Mouse (Mus musculus) erythroblast, adult 5-6 weeks (primary cell): ENCODE measurements around the gene Camta1. TPM values are rescaled to one million over a fixed set of nuclear protein-coding genes. Genes with fewer than 3 reads are reported as not detected.

Experiments used
- ATAC-seq: replicated peaks from 2 replicates; pipeline ENCODE4 v1.8.0; 2016; ENCODE audit warnings: moderate number of reproducible peaks, mild to moderate bottlenecking, moderate TSS enrichment, inconsistent platforms; ENCODE audit not compliant: poor library complexity, low FRiP score, severe bottlenecking
- total RNA-seq, 2 experiments: library from RNA; stranded (forward) in 1 of 2; stranded (reverse) in 1 of 2; fragments of 150-400 nt in 1 of 2; fragments of 200-764, 138-1000 nt in 1 of 2; gene quantifications; 2 replicates each; pipeline versions ENCODE4 v1.2.3 to v1.2.4; 2015 to 2017; ENCODE audit warnings: low replicate concordance in 2 of 2

The Camta1 gene
- total RNA-seq, 2 experiments from 2014 or later: 11.7 to 25.7 TPM

DNA sequence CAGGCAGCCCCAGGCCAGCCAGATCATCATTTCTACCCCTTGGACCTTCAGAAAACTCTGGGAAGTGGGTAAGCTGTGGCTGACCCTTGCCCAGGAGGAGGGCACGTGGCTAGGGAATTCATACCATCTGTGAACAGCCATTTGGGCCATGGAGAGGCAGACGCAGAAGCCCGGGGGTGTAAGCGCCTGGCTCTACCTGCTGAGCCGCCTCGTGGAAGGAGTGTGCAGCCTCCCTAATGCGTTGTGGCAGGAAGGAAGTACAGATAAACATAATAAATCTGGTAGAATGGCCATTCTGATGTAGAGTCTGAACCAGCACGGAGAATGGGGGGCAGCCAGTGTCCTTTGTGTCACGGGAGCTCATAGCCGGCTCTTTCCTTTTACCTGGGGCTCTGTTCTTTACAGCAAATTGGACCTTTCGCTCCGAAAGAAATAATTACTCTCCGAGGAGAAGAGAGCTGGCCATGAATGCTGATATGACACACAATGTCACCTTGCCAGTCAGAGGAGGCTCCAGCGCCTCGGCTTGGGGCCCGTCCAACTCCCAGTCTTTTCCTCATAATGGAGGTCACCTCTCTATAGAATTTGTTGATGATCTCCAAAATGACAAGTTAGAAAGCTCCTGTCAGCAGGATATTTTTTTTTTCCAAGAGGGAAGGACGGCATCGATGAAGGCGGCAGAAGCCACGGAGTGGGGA is 500.6 kb downstream of the Camta1 start:
- ATAC-seq: no peak

DNA sequence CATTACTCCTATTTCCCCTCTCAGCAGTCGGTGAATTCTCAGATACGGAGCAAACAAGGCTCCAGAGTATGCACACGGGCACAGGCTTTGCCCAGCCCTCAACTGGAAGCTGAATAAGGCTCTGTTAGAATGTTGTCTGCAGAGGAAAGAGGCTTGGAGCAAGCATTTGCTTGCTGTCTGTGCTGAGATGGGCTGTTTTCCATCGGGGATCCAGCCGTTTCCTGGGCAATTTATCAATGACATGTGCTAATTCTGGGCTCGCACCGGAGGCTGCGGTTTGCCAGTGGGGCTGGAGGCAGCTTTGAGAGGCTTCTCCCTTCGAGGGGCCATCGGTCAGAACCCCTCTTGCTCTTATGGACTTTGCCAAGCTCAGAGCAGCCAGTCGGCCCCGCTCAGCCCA is 506.2 kb downstream of the Camta1 start:
- ATAC-seq: no peak

DNA sequence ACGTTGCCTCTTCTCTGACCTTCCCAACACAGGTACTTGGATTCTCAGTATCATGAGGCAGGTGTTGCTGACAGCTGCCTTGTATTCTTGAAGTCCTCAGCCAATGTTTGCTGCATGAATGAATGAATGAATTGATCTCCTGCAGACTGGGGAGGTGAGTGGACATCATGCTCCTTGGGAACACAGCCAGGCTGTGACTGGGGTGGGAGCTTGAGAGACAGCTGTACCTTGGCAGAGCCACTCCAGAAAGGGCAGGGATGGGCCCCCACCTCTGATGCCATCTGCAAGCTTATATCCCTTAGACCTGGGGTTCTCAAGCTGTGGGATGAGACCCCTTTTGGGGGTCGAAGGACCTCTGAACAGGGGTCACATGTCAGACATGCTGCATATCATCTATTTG is 508.9 kb downstream of the Camta1 start:
- no peak for ATAC-seq

GRCm38 (mm10) chr4:151352249-151352648 is 509.4 kb downstream of the Camta1 start:
- no peak for ATAC-seq

DNA sequence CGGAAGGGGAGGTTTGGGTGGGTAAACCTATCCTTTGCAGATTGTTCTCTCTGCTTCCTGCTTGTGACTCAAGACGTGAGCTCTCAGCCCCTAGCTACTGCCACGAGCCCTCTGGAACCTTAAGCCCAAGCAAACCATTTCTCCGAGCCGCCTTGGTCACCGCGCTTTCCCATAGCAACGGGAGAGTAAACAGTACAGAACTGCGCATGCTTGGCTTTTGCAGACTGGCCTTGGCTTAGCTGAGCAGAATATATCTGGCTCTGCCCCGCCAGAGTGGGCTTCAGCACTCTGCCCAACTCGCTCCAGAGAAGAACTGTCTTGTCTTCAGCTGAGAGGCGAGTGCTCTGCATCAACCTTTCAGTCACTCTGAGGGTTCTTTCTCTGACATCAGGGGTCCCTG is 509.9 kb downstream of the Camta1 start:
- ATAC-seq: no peak

DNA sequence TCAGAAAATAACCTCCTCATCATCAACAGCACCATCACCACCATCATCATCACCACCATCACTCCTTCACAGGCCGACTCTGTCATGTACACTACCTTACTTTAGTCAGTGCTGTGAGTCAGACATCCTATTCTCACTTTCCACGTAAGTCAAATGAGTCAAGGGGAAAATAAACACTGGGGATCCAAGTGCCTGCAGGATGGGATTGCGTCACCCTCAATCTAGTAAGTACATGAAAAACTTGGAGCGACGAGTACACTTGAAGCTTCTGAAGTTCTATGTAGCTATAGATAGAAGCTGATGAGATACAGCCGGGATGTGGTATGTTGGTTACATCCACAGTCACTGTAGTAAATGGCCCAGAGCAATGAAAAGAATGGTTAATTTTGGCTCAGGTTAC is 514.1 kb downstream of the Camta1 start:
- no peak for ATAC-seq

- no peak for ATAC-seq
Measured at GRCm38 (mm10) chr4:151346673-151347072, 515.0 kb downstream of the Camta1 start.

DNA sequence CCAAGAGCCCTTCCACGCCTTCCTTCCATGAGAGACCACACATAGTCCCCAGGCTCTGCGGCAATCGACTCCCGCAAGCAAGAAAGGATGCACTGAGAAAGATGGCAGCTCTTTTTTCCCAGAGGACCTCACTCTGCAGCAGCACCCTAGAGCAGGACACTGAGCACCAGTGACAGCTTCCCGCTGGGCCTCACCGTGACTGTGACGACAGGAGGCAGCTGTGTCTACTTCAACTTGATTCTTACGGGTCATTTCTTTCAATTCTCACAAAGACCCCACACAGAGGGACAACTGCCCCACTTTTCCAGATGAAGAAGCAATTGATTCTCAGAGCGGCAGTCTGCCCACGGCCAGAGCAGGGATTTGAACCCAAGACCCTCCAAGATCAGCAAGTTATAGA is 516.9 kb downstream of the Camta1 start:
- no peak for ATAC-seq

GRCm38 (mm10) chr4:151339421-151339820 is 522.3 kb downstream of the Camta1 start:
- no peak for ATAC-seq

GRCm38 (mm10) chr4:151338931-151339330 is 522.7 kb downstream of the Camta1 start:
- no peak for ATAC-seq

GRCm38 (mm10) chr4:151337543-151337942 is 524.1 kb downstream of the Camta1 start:
- ATAC-seq: no peak

DNA sequence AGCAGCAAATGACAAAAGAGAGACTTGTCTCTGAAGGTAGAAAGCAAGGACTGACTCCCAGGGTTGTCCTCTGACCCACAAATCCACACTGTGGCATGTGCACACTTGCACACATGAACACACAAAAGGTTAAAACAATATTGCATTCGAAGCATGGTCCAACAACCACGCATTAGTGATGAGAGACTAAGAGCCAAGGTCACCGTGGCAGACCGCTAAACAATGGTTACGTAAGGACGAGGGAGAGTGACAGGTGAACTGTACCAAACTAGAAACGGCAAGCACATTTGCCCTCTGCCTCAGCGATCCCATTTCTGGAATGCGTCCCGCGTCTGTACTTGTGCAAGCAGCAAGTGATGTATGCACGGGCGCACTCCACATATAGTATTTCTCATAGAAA is 525.3 kb downstream of the Camta1 start:
- no peak for ATAC-seq

GRCm38 (mm10) chr4:151334951-151335742 is 526.5 kb downstream of the Camta1 start:
- no peak for ATAC-seq

DNA sequence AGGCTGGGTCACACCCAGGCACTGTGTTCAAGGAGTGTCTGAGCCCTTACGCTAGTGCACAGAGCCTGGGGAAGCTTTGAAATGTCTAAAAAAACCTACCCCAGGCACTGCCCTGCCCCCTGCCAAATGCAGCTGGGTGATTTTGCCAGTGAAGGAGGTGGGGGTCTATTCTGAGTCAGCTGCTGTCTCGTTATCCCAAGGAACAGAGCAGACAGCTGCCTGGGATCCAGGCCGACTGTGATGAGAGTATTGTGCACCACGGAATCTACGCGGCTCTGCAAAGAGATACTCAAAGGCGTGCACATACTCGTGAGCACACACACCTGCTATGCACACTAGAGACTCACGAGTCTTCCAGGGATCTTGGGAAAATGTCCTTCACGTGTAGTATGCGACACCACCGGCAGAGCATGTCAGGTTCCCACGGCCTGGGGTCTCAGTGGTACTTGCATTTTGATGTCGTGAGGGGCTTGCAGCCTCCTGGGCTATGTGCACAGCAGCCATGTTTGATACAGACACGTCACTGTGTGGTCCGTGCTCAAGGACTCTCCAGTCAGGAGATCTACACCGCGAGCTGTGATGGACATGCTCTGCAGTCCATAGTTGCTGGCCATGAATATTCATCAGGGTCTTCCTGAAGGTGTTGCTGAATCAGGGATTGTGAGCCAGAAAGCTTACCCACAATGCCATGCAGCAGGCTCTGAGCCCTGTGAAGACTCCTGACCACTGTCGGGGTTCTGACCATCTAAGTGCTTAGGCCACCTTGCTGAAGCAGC is 529.4 kb downstream of the Camta1 start:
- ATAC-seq: no peak

DNA sequence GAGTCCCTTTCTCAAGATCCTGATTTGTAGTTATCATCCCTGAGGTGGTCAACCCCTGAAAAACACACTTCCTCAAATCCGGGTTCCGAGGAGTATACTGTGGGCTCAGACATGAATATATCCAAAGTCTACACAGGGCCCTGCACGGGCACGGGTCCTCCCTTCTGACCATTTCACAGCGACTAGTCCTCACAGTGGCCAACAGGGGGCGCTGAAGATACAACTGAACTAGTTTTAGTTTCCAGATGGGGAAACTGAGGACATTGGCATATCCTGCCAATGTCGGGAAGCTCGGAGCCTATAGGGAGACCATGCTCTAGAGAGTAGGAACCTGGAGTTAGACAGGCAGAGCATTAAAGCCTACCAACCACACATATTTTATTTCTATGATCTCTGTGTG is 530.7 kb downstream of the Camta1 start:
- no peak for ATAC-seq

GRCm38 (mm10) chr4:151328071-151328470 is 533.6 kb downstream of the Camta1 start:
- no peak for ATAC-seq

DNA sequence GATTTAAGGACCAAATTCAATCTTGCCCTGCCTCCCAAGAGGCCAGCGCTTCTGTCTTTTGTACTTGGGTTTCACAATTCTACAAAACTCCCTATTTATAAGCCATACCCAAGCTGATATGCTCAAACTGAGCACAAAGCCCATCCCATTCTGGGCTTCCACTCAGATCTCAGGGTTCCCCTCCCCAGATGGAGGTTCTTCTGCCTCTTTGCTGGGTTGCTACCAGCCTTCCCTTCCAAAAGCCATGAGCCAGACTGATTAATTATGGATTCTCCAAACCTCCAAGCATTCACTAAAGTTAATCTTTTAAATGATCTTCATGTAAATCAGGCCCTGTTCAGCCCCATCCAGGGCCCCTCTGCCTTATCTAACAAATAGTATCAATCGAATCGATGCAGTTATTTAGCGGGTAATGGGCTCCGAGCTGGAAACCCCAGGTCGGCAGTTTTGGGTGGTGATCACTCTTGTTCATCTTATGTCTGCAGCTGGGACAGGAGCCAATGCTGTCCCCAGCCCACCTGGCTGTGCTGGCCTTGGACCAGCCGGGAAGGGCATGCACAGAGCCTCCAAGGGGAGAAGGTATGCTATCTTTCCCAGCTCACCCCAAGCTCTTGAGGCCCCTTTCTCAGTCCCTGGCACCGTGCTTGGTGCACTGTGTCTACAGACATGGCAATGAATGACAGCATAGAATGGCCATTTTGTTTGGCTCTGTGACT is 534.5 kb downstream of the Camta1 start:
- ATAC-seq: no peak

DNA sequence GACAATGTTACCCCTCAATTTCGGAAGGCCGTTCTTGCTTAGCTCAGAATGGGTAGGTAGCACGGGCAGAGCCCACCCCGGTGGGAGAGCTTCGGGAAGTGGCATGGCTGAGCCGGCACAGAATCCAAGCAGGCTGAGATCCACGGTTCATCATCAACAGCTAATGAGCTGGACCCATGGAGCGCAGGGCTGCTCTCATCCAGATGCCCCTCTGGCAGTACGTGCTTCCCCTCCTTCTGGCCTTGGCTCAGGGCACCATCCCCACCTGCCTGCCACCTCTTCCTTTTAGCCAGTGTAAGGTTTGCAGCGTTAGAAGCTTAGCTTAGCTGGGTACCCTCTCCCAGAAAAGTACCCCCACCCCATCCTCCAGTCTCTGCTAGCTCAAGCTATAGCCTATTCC is 545.2 kb downstream of the Camta1 start:
- ATAC-seq: no peak

DNA sequence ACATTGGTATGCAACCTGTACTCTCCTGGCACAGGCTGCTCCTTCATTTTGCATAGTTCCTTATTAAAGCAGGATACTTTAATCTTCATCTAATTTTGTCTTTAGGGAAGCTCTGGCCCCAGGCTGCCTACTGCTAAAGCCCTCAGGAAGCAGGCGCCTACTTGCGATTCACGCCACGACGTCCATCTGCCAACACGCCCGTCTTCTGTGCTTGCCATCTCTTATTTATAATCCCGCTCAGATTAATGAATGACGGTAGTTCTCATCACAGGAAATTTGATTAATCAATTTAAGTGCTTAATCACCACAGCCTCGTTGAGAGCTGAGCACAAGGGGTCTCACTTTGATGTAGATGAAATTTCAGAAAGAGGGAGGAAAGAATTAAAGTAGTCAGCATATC is 546.0 kb downstream of the Camta1 start:
- ATAC-seq: no peak

GRCm38 (mm10) chr4:151310773-151311172 is 550.9 kb downstream of the Camta1 start:
- ATAC-seq: no peak
